Mouse (Mus musculus) thymus, adult 2 months (tissue): ENCODE data around the gene Tent2. TPM values are rescaled to one million over a fixed set of nuclear protein-coding genes. Genes with fewer than 3 reads are reported as not detected.
A peak's percentile ranks its signal among the peaks of the same experiment; 100 is the strongest.

Source experiments
- DNase-seq: peaks from one replicate; pipeline ENCODE4 v3.0.0; 2021
- H3K27ac ChIP-seq: fragments of 200-500 bp; 2 replicates; pipeline ENCODE4 v1.5.1; 2012; ENCODE audit warnings: low read length, control low read depth; ENCODE audit not compliant: control insufficient read depth, insufficient read depth
- H3K27me3 ChIP-seq: fragments of 200-500 bp; 2 replicates; pipeline ENCODE4 v1.6.1; 2012; ENCODE audit warnings: mild to moderate bottlenecking, low read length, moderate library complexity, mixed read lengths; ENCODE audit not compliant: control insufficient read depth, insufficient read depth
- H3K36me3 ChIP-seq: fragments of 200-500 bp; 2 replicates; pipeline ENCODE4 v1.6.1; 2012; ENCODE audit warnings: mild to moderate bottlenecking, low read length, moderate library complexity; ENCODE audit not compliant: control insufficient read depth, insufficient read depth
- H3K4me1 ChIP-seq: fragments of 200-500 bp; replicated peaks from 2 replicates; pipeline ENCODE4 v1.6.1; 2012; ENCODE audit warnings: low read length; ENCODE audit not compliant: control insufficient read depth, insufficient read depth
- H3K4me3 ChIP-seq: fragments of 200-500 bp; 2 replicates; pipeline ENCODE4 v1.5.1; 2012; ENCODE audit warnings: mild to moderate bottlenecking, low read length, control low read depth, moderate library complexity; ENCODE audit not compliant: control insufficient read depth, insufficient read depth
- CTCF ChIP-seq: fragments of 200-500 bp; IDR thresholded peaks from 2 replicates; pipeline ENCODE4 v1.5.1; 2012; ENCODE audit warnings: mild to moderate bottlenecking, control low read depth, low read length, moderate library complexity, borderline replicate concordance; ENCODE audit not compliant: control insufficient read depth, poor library complexity, insufficient read depth; ENCODE audit errors: extremely low read depth
- POLR2A ChIP-seq: fragments of 200-500 bp; IDR thresholded peaks from 2 replicates; pipeline ENCODE4 v1.6.1; 2012; ENCODE audit warnings: mild to moderate bottlenecking, low read length, control low read depth, moderate library complexity; ENCODE audit not compliant: control insufficient read depth, poor library complexity, insufficient read depth; ENCODE audit errors: extremely low read depth
- WGBS: fragments of 180-500 bp; shearing (Covaris S2); methylation state at CpG from one replicate; pipeline ENCODE4 v1.1.7; 2018; 5-methylcytosine and 5-hydroxymethylcytosine counted together
- polyA plus RNA-seq: library from polyadenylated mRNA; depleted of rRNA; stranded (reverse); fragments of >200 nt; gene quantifications from 2 replicates; pipeline ENCODE4 v1.2.3, GENCODE M21; 2012; rRNA removed

Gene Tent2
- polyA plus RNA-seq = 29.2 and 29.7 TPM in 2 replicates

- peak; percentile 91 for DNase-seq
- under 1% methylated on average over 70 of the region's 72 CpGs for WGBS
- TF ChIP-seq POLR2A (peak; percentile 83; the same call in 1 of the 2 replicates), CTCF (0 out of 2 replicates have a peak, but pooled peaks have one; percentile 25)
- Histone ChIP-seq H3K4me1 (no peaks in the 10 kb centered on the region), H3K27me3 (no peaks in the 10 kb centered on the region), H3K27ac (peak within 1 kb of the TSS; percentile 8; the same call in 1 of the 2 replicates), H3K4me3 (peak within 1 kb of the TSS; percentile 79), H3K36me3 (no peaks in the 10 kb centered on the region)
These were observed at the start of gene Tent2 for GRCm38 (mm10) chr13:93191831-93192645. Tent2 (minus strand) TSS chr13:93192385.

GRCm38 (mm10) chr13:93241180-93241579, 49.0 kb upstream of the Tent2 start:
- no peak overlapping the region for H3K27ac ChIP-seq
- H3K4me3 ChIP-seq = no peak overlapping the region
- 97% methylated on average over 3 of the region's 3 CpGs for WGBS
- H3K27me3 ChIP-seq = no peaks in the 10 kb centered on the region
- TF ChIP-seq POLR2A (no peak), CTCF (no peak)
- DNase-seq = no peak
- H3K36me3 ChIP-seq = no peaks in the 10 kb centered on the region
- H3K4me1 ChIP-seq = no peaks in the 10 kb centered on the region

GRCm38 (mm10) chr13:93239561-93239960, 47.4 kb upstream of the Tent2 start:
- TF ChIP-seq POLR2A (no peak), CTCF (no peak)
- no peaks in the 10 kb centered on the region for H3K36me3 ChIP-seq
- no peaks in the 10 kb centered on the region for H3K4me1 ChIP-seq
- H3K27me3 ChIP-seq = no peaks in the 10 kb centered on the region
- no peak overlapping the region for H3K4me3 ChIP-seq
- WGBS = 69% methylated on average over 7 of the region's 7 CpGs
- no peak for DNase-seq
- no peak overlapping the region for H3K27ac ChIP-seq

- 95% methylated on average over 9 of the region's 9 CpGs for WGBS
- H3K27ac ChIP-seq = no peak overlapping the region
- no peak overlapping the region for H3K4me3 ChIP-seq
- DNase-seq = no peak
- TF ChIP-seq POLR2A (no peak), CTCF (no peak)
- H3K27me3 ChIP-seq = no peaks in the 10 kb centered on the region
- no peaks in the 10 kb centered on the region for H3K4me1 ChIP-seq
- no peaks in the 10 kb centered on the region for H3K36me3 ChIP-seq
These were observed 46.9 kb upstream of the Tent2 start for GRCm38 (mm10) chr13:93239134-93239533.

GRCm38 (mm10) chr13:93237677-93238398, 45.7 kb upstream of the Tent2 start:
- H3K27ac ChIP-seq = no peak overlapping the region

GRCm38 (mm10) chr13:93234267-93235039, 42.3 kb upstream of the Tent2 start:
- Histone ChIP-seq H3K36me3 (no peaks in the 10 kb centered on the region), H3K4me1 (no peaks in the 10 kb centered on the region), H3K27ac (no peak overlapping the region), H3K27me3 (no peaks in the 10 kb centered on the region), H3K4me3 (no peak overlapping the region)
- WGBS = 95% methylated on average over 4 of the region's 4 CpGs
- TF ChIP-seq CTCF (no peak), POLR2A (no peak)
- DNase-seq = no peak

More at GRCm38 (mm10) chr13:93237677-93238398, 45.7 kb upstream of the Tent2 start:
- Histone ChIP-seq H3K27me3 (no peaks in the 10 kb centered on the region), H3K36me3 (no peaks in the 10 kb centered on the region), H3K4me1 (no peaks in the 10 kb centered on the region), H3K4me3 (no peak overlapping the region)
- TF ChIP-seq CTCF (no peak), POLR2A (no peak)
- WGBS = 67% methylated on average over 9 of the region's 9 CpGs
- DNase-seq = no peak
